Mouse (Mus musculus) ovary, postnatal 10 days (tissue): ENCODE data around the gene Cldn7.
"Not testable (repeated sequence)": the region's sequence is repeated elsewhere in the genome, so short reads cannot be mapped to it uniquely, and the experiment has no call there.

Experiments used
- DNase-seq: peaks from one replicate; pipeline ENCODE4 v3.0.0; 2022; ENCODE audit warnings: low spot score

The Cldn7 gene

GRCm38 (mm10) chr11:70015677-70016076 is 51.1 kb downstream of the Cldn7 start:
- DNase-seq = no peak

GRCm38 (mm10) chr11:70016177-70016576 is 51.6 kb downstream of the Cldn7 start:
- not testable (repeated sequence) for DNase-seq

- no peak for DNase-seq
Measured at GRCm38 (mm10) chr11:70016669-70017068, 52.1 kb downstream of the Cldn7 start, which contains the start of gene Dlg4. Dlg4 (plus strand) TSS chr11:70016942.

- no peak for DNase-seq
Measured at GRCm38 (mm10) chr11:70017199-70017767, 52.7 kb downstream of the Cldn7 start.
